Comparison of ENCODE assay signal across 24 mouse cellular contexts in the genomic region with DNA sequence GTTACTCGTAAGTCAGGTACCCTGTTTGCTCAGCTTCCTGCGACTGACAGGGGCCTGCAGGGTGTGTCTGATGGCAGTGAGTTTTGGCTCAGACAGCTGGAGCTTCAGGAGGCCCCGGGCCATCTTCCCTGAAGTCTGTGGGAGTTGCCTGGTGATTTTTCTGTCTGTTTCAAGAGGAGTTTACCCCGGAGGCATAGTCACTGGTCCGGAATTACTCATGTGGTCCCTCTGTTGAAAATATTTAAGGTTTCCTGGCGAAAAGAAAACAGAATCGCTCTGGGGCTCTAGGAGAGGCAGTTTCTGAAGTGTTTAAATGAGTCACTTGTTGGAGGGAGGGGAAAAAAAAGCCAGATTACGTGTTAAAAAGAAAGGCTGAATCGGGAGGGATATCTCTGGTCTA. TPM values are rescaled to one million over a fixed set of nuclear protein-coding genes. Genes with fewer than 3 reads are reported as not detected.
DNase-seq lines count a peak whose midpoint lies in the region; ATAC-seq and TF ChIP-seq lines count a peak whose summit lies in the region.
"Had no signal": no experiment of that assay in that cellular context is flagged by ENCODE, and none has a peak within 500 bp of the region (broad histone marks: within the 10 kb centered on the region; RNA-seq: fewer than 3 reads in every experiment).

No protein-coding gene starts in this region.

- ATAC-seq in intestine, embryonic 14.5 days (replicated peaks; ENCODE audit: low FRiP score, low TSS enrichment, low read depth) = no peak
- ATAC-seq in intestine, postnatal 0 days = no peak
- ATAC-seq: intestine, embryonic 15.5 days; midbrain, embryonic 15.5 days had no signal

- H3K27ac ChIP-seq in intestine, embryonic 14.5 days (ENCODE audit: low read depth) = peak overlapping the region; percentile 14; the same call in 1 of the 2 replicates
- H3K27ac ChIP-seq in intestine, postnatal 0 days (ENCODE audit: low read depth, low read length) = no peak overlapping the region
- H3K27ac ChIP-seq: forebrain, embryonic 12.5 days; hindbrain, embryonic 15.5 days; intestine, embryonic 15.5 days; midbrain, embryonic 15.5 days; neural tube, embryonic 13.5 days; stomach, embryonic 15.5 days had no signal

- H3K4me3 ChIP-seq in intestine, embryonic 14.5 days (ENCODE audit: low read depth, low read length) = no peak overlapping the region
- H3K4me3 ChIP-seq in intestine, postnatal 0 days (ENCODE audit: low read depth, low read length) = no peak overlapping the region
- no peak overlapping the region for H3K4me3 ChIP-seq in myocyte
- H3K4me3 ChIP-seq: forebrain, embryonic 12.5 days; hindbrain, embryonic 15.5 days; intestine, embryonic 15.5 days; megakaryocyte, embryonic 14.5 days; midbrain, embryonic 15.5 days; neural tube, embryonic 13.5 days; stomach, embryonic 15.5 days had no signal

- no peak overlapping the region for H3K4me2 ChIP-seq in intestine, embryonic 14.5 days (ENCODE audit: low read length)
- no peak overlapping the region for H3K4me2 ChIP-seq in intestine, postnatal 0 days (replicated peaks; ENCODE audit: low read depth)
- H3K4me2 ChIP-seq in myocyte (ENCODE audit: low read depth) = peak overlapping the region; percentile 51
- H3K4me2 ChIP-seq: forebrain, embryonic 12.5 days; hindbrain, embryonic 15.5 days; intestine, embryonic 15.5 days; midbrain, embryonic 15.5 days; neural tube, embryonic 13.5 days; stomach, embryonic 15.5 days had no signal

- H3K4me1 ChIP-seq in intestine, embryonic 14.5 days (replicated peaks; ENCODE audit: control insufficient read depth, insufficient read depth, low read length) = peaks cover 38% of the 10 kb centered on the region
- no peaks in the 10 kb centered on the region for H3K4me1 ChIP-seq in intestine, postnatal 0 days (replicated peaks; ENCODE audit: control insufficient read depth, insufficient read depth, low read length)

- TF ChIP-seq CTCF in intestine, postnatal 0 days (IDR thresholded peaks at IDR 0.05; ENCODE audit: low read depth) = no peak

- 43% methylated on average over 9 of the region's 9 CpGs for WGBS in intestine, embryonic 14.5 days
- WGBS in intestine, postnatal 0 days = 52% methylated on average over 9 of the region's 9 CpGs

- H3ac ChIP-seq in myocyte (ENCODE audit: control insufficient read depth, insufficient read length) = no peak overlapping the region

- no peaks in the 10 kb centered on the region for H3K9me3 ChIP-seq in intestine, embryonic 14.5 days (ENCODE audit: control insufficient read depth, low read length)
- H3K9me3 ChIP-seq in intestine, postnatal 0 days (ENCODE audit: control insufficient read depth) = no peaks in the 10 kb centered on the region
- H3K9me3 ChIP-seq: forebrain, embryonic 12.5 days; hindbrain, embryonic 15.5 days; intestine, embryonic 15.5 days; midbrain, embryonic 15.5 days; neural tube, embryonic 13.5 days; stomach, embryonic 15.5 days had no signal

- H3K27me3 ChIP-seq in intestine, embryonic 14.5 days (replicated peaks; ENCODE audit: control insufficient read depth, insufficient read depth, low read length) = no peaks in the 10 kb centered on the region
- no peaks in the 10 kb centered on the region for H3K27me3 ChIP-seq in intestine, postnatal 0 days (replicated peaks; ENCODE audit: control insufficient read depth, insufficient read depth, low read length)
- H3K27me3 ChIP-seq in myocyte (ENCODE audit: control insufficient read depth, insufficient read depth, insufficient read length) = no peaks in the 10 kb centered on the region
- H3K27me3 ChIP-seq: hindbrain, embryonic 15.5 days; intestine, embryonic 15.5 days; midbrain, embryonic 15.5 days; neural tube, embryonic 13.5 days; stomach, embryonic 15.5 days had no signal

- 0 out of 2 replicates have a peak, but pooled peaks cover 3% of the 10 kb centered on the region for H3K36me3 ChIP-seq in intestine, embryonic 14.5 days (ENCODE audit: control insufficient read depth, insufficient read depth, low read length)
- no peaks in the 10 kb centered on the region for H3K36me3 ChIP-seq in intestine, postnatal 0 days (ENCODE audit: control insufficient read depth, insufficient read depth)
- H3K36me3 ChIP-seq in myocyte (ENCODE audit: control insufficient read depth, insufficient read depth) = no peaks in the 10 kb centered on the region
- H3K36me3 ChIP-seq: forebrain, embryonic 12.5 days; hindbrain, embryonic 15.5 days; intestine, embryonic 15.5 days; midbrain, embryonic 15.5 days; neural tube, embryonic 13.5 days; stomach, embryonic 15.5 days had no signal

- no peaks in the 10 kb centered on the region for H3K79me2 ChIP-seq in myocyte (ENCODE audit: control insufficient read depth, insufficient read depth)

- TF ChIP-seq POLR2A in myocyte (IDR thresholded peaks at IDR 0.05; ENCODE audit: insufficient read length, low read depth) = no peak

- H3K9ac ChIP-seq in intestine, embryonic 14.5 days (ENCODE audit: low read length) = no peak overlapping the region
- no peak overlapping the region for H3K9ac ChIP-seq in intestine, postnatal 0 days (ENCODE audit: low read depth, low read length)
- H3K9ac ChIP-seq: forebrain, embryonic 12.5 days; hindbrain, embryonic 15.5 days; intestine, embryonic 15.5 days; midbrain, embryonic 15.5 days; neural tube, embryonic 13.5 days; stomach, embryonic 15.5 days had no signal

- no peak for DNase-seq in intestine, embryonic 14.5 days (ENCODE audit: low spot score)
- peak; percentile 84 for DNase-seq in 3T3-L1 (ENCODE audit: low read depth, low spot score)
- peak; percentile 79 for DNase-seq in NIH3T3 (ENCODE audit: low read depth)
- DNase-seq in thymus, postnatal 25 days = no peak
- DNase-seq in lung, postnatal 36 days = no peak
- DNase-seq: adrenal gland, postnatal 36 days; cerebellum, adult 11-12 months; cerebellum, postnatal 10 days; gastrocnemius, postnatal 14 days; heart, adult 18-20 months; kidney, postnatal 25 days; left cerebral cortex, postnatal 4 days; lung, adult 18-20 months; lung, postnatal 14 days; thymus, adult 2 months had no signal

TF ChIP-seq in myocyte, 11 proteins besides CTCF, POLR2A, EP300 and RAD21:
- TF ChIP-seq REST (IDR thresholded peaks at IDR 0.05; ENCODE audit: insufficient read depth, insufficient read length) (no peak), CEBPB (IDR thresholded peaks at IDR 0.05; ENCODE audit: insufficient read depth, poor library complexity, severe bottlenecking) (no peak), MYOD1 (IDR thresholded peaks at IDR 0.05; ENCODE audit: control insufficient read depth in 1 of 3, insufficient read length in 2 of 3, low read depth in 2 of 3) (no peak), MAX (IDR thresholded peaks at IDR 0.05; ENCODE audit: low read depth) (no peak), MYOG (IDR thresholded peaks at IDR 0.05; ENCODE audit: control insufficient read depth in 1 of 3, insufficient read depth in 1 of 3, insufficient read length in 2 of 3, low read depth in 2 of 3) (no peak), E2F4 (IDR thresholded peaks at IDR 0.05; ENCODE audit: insufficient read depth) (no peak), TCF3 (IDR thresholded peaks at IDR 0.05; ENCODE audit: insufficient read length, low read depth) (no peak), POLR2AphosphoS2 (IDR thresholded peaks at IDR 0.05; ENCODE audit: insufficient read length, low read depth) (no peak), TCF12 (IDR thresholded peaks at IDR 0.05; ENCODE audit: insufficient read depth, poor library complexity, severe bottlenecking) (no peak), SRF (IDR thresholded peaks at IDR 0.05; ENCODE audit: control insufficient read depth, insufficient read length, low read depth) (no peak), USF1 (IDR thresholded peaks at IDR 0.05; ENCODE audit: low read depth) (no peak)

RNA-seq across cellular contexts. Expression of a gene that starts 49.8 kb away (rescaled TPM):
- polyA plus RNA-seq in intestine, embryonic 14.5 days (2014; fragmentation: Nextera tagmentation; extraction: Ambion mirVana) = 88.3 and 94.2 TPM in 2 replicates
- polyA plus RNA-seq in intestine, postnatal 0 days (2015; fragmentation: Nextera tagmentation; extraction: Ambion mirVana) = 65.4 and 78.2 TPM in 2 replicates
- polyA plus RNA-seq in myocyte (2012; fragmentation: generic; extraction: Trizol) = 4.7 TPM

Comparison
In these comparisons a context has a peak if more than half of its experiments do, and no peak if none do; other contexts are left out.
1. DNase-seq: peak in 3T3-L1 (single experiment) and NIH3T3 (single experiment); none in intestine, embryonic 14.5 days (single experiment), thymus, postnatal 25 days (single experiment) and lung, postnatal 36 days (single experiment).
2. RNA of a gene that starts 49.8 kb away (polyA plus RNA-seq): 88.3 to 94.2 TPM in intestine, embryonic 14.5 days and 65.4 to 78.2 TPM in intestine, postnatal 0 days; 4.7 TPM in myocyte (single experiment); every median in the first group is over 10 times any median in the second.